16 mouse cellular contexts compared by ENCODE assay signal in genomic region chr4:124526822-124527221, GRCm38 (mm10).
DNase-seq lines count a peak whose midpoint lies in the region; ATAC-seq and TF ChIP-seq lines count a peak whose summit lies in the region.
"Had no signal": no experiment of that assay in that cellular context is flagged by ENCODE, and none has a peak within 500 bp of the region (broad histone marks: within the 10 kb centered on the region; RNA-seq: fewer than 3 reads in every experiment).

No protein-coding gene starts in this region.

- no peak overlapping the region for H3K4me2 ChIP-seq in midbrain, postnatal 0 days (ENCODE audit: low read depth, low read length, poor library complexity, severe bottlenecking)
- H3K4me2 ChIP-seq: heart, embryonic 11.5 days; liver, embryonic 12.5 days; midbrain, embryonic 12.5 days; neural tube, embryonic 13.5 days had no signal

- no peaks in the 10 kb centered on the region for H3K9me3 ChIP-seq in midbrain, embryonic 10.5 days (replicated peaks)
- no peaks in the 10 kb centered on the region for H3K9me3 ChIP-seq in midbrain, postnatal 0 days (ENCODE audit: low read length)
- no peaks in the 10 kb centered on the region for H3K9me3 ChIP-seq in embryonic facial prominence, embryonic 10.5 days
- H3K9me3 ChIP-seq: liver, embryonic 12.5 days; midbrain, embryonic 12.5 days; neural tube, embryonic 13.5 days had no signal

- peaks cover 36% of the 10 kb centered on the region for H3K4me1 ChIP-seq in midbrain, embryonic 10.5 days
- peaks cover 4% of the 10 kb centered on the region; the same call in 1 of the 2 replicates for H3K4me1 ChIP-seq in midbrain, postnatal 0 days (ENCODE audit: insufficient read depth, low read length)
- H3K4me1 ChIP-seq in embryonic facial prominence, embryonic 10.5 days, result peaks cover 22% of the 10 kb centered on the region
- H3K4me1 ChIP-seq: liver, embryonic 12.5 days had no signal

- H3K27ac ChIP-seq in midbrain, embryonic 10.5 days (replicated peaks), result peak overlapping the region; percentile 63
- no peak overlapping the region for H3K27ac ChIP-seq in midbrain, postnatal 0 days (ENCODE audit: low read depth, low read length)
- H3K27ac ChIP-seq in embryonic facial prominence, embryonic 10.5 days (replicated peaks), result no peak overlapping the region
- H3K27ac ChIP-seq: liver, embryonic 12.5 days; midbrain, embryonic 12.5 days; neural tube, embryonic 13.5 days had no signal

- ATAC-seq in midbrain, postnatal 0 days (ENCODE audit: low FRiP score), result no peak
- ATAC-seq: forebrain, embryonic 16.5 days; liver, embryonic 12.5 days had no signal

- H3K9ac ChIP-seq in midbrain, postnatal 0 days (replicated peaks; ENCODE audit: low read length, poor library complexity, severe bottlenecking), result no peak overlapping the region
- H3K9ac ChIP-seq: liver, embryonic 12.5 days; midbrain, embryonic 12.5 days; neural tube, embryonic 13.5 days had no signal

- WGBS in midbrain, embryonic 10.5 days, result 23% methylated on average over 10 of the region's 10 CpGs
- WGBS in midbrain, postnatal 0 days, result 24% methylated on average over 10 of the region's 10 CpGs
- WGBS in embryonic facial prominence, embryonic 10.5 days, result 31% methylated on average over 10 of the region's 10 CpGs

- peaks cover 66% of the 10 kb centered on the region for H3K27me3 ChIP-seq in midbrain, embryonic 10.5 days (ENCODE audit: low read depth, poor library complexity, severe bottlenecking)
- H3K27me3 ChIP-seq in midbrain, postnatal 0 days (ENCODE audit: insufficient read depth, low read length), result peaks cover 6% of the 10 kb centered on the region; the same call in 1 of the 2 replicates
- peaks cover 60% of the 10 kb centered on the region for H3K27me3 ChIP-seq in embryonic facial prominence, embryonic 10.5 days (replicated peaks; ENCODE audit: low read depth, poor library complexity, severe bottlenecking)

- intact Hi-C loops in left cerebral cortex, postnatal 36 days (cut with DNase I), result no loop called here

- no peaks in the 10 kb centered on the region; the same call in 1 of the 2 replicates for H3K36me3 ChIP-seq in midbrain, embryonic 10.5 days
- H3K36me3 ChIP-seq in midbrain, postnatal 0 days (ENCODE audit: insufficient read depth, low read length), result no peaks in the 10 kb centered on the region
- H3K36me3 ChIP-seq in embryonic facial prominence, embryonic 10.5 days (replicated peaks), result no peaks in the 10 kb centered on the region
- H3K36me3 ChIP-seq: liver, embryonic 12.5 days; midbrain, embryonic 12.5 days; neural tube, embryonic 13.5 days had no signal

- 0 out of 2 replicates have a peak overlapping the region, but pooled peaks have one; percentile 18 for H3K4me3 ChIP-seq in midbrain, embryonic 10.5 days
- no peak overlapping the region for H3K4me3 ChIP-seq in midbrain, postnatal 0 days (ENCODE audit: low read depth, low read length)
- no peak overlapping the region for H3K4me3 ChIP-seq in embryonic facial prominence, embryonic 10.5 days
- H3K4me3 ChIP-seq: liver, embryonic 12.5 days; midbrain, embryonic 12.5 days; neural tube, embryonic 13.5 days had no signal

- DNase-seq in midbrain, embryonic 10.5 days (ENCODE audit: low spot score), result peak; percentile 36
- DNase-seq in midbrain, postnatal 0 days (ENCODE audit: low spot score), result no peak
- DNase-seq in embryonic facial prominence, embryonic 10.5 days (ENCODE audit: low spot score), result peak; percentile 23
- peak; percentile 55 for DNase-seq in kidney, postnatal 10 days
- peak; percentile 52 for DNase-seq in retina, embryonic 14.5 days (ENCODE audit: low spot score)
- no peak for DNase-seq in frontal cortex, postnatal 10 days (ENCODE audit: low spot score in 2 of 2)
- DNase-seq in adrenal gland, postnatal 14 days, result no peak
- no peak for DNase-seq in left cerebral cortex, postnatal 36 days (ENCODE audit: low spot score in 2 of 2)
- DNase-seq: cerebellum, postnatal 25 days; gastrocnemius, postnatal 36 days; heart, postnatal 36 days had no signal

- no peak for TF ChIP-seq CTCF in midbrain, postnatal 0 days (IDR thresholded peaks at IDR 0.05)

Comparison
In these comparisons a context has a peak if more than half of its experiments do, and no peak if none do; other contexts are left out.
1. DNase-seq: peak in midbrain, embryonic 10.5 days (single experiment), embryonic facial prominence, embryonic 10.5 days (single experiment), kidney, postnatal 10 days (single experiment) and retina, embryonic 14.5 days (single experiment); none in midbrain, postnatal 0 days (single experiment), frontal cortex, postnatal 10 days (0 of 2), adrenal gland, postnatal 14 days (single experiment) and left cerebral cortex, postnatal 36 days (0 of 2).